In the genomic region with DNA sequence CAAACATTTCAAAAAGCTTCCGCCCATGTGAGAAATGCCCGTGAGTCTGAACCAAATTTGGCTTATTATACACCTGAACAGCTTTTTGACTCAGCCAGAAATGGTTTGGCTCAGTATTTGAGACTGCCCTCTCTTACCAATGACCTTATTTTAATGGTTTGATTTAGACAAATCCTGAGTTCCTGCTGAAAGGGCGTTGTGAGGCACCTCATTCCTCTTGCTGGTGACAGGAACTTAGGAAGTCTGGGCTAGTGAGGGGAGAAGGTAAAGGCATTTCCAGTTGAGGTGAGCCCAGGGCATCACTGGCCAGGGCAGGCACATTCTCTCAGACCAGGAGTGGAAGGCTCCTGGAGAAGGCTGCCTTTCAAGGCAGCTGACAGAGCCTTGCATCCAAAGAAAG, we compare ENCODE assay signal across 19 mouse cellular contexts.
"Had no signal": no experiment of that assay in that cellular context is flagged by ENCODE, and none has a peak within 500 bp of the region (broad histone marks: within the 10 kb centered on the region; RNA-seq: fewer than 3 reads in every experiment).

No protein-coding gene starts in this region.

- DNase-seq: liver, embryonic 13.5 days; liver, postnatal 0 days; lung, adult 2 months; lung, postnatal 14 days; retina, postnatal 1 day; right cerebral cortex, adult 18-20 months; right cerebral cortex, postnatal 25 days; spleen, adult 18-20 months; thymus, adult 18-20 months; thymus, postnatal 14 days; thymus, postnatal 36 days had no signal

- H3K27me3 ChIP-seq: liver, embryonic 13.5 days; liver, embryonic 15.5 days; lung, embryonic 15.5 days; midbrain, embryonic 15.5 days; neural tube, embryonic 13.5 days; neural tube, embryonic 15.5 days had no signal

- H3K4me3 ChIP-seq: liver, embryonic 13.5 days; liver, embryonic 15.5 days; lung, embryonic 15.5 days; midbrain, embryonic 10.5 days; midbrain, embryonic 15.5 days; myocyte; neural tube, embryonic 13.5 days; neural tube, embryonic 15.5 days had no signal

- H3K9me3 ChIP-seq: liver, embryonic 13.5 days; liver, embryonic 15.5 days; lung, embryonic 15.5 days; midbrain, embryonic 10.5 days; midbrain, embryonic 15.5 days; neural tube, embryonic 13.5 days; neural tube, embryonic 15.5 days had no signal

- H3K4me1 ChIP-seq: liver, embryonic 13.5 days; liver, embryonic 15.5 days; neural tube, embryonic 15.5 days had no signal

- H3K36me3 ChIP-seq: liver, embryonic 13.5 days; liver, embryonic 15.5 days; lung, embryonic 15.5 days; midbrain, embryonic 10.5 days; midbrain, embryonic 15.5 days; neural tube, embryonic 13.5 days; neural tube, embryonic 15.5 days had no signal

- H3K4me2 ChIP-seq: liver, embryonic 13.5 days; liver, embryonic 15.5 days; lung, embryonic 15.5 days; midbrain, embryonic 15.5 days; neural tube, embryonic 13.5 days; neural tube, embryonic 15.5 days had no signal

- H3K27ac ChIP-seq: liver, embryonic 13.5 days; liver, embryonic 15.5 days; lung, embryonic 15.5 days; macrophage; midbrain, embryonic 10.5 days; midbrain, embryonic 15.5 days; neural tube, embryonic 13.5 days; neural tube, embryonic 15.5 days had no signal

- ATAC-seq: liver, postnatal 0 days; midbrain, embryonic 15.5 days had no signal

- H3K9ac ChIP-seq: liver, embryonic 13.5 days; liver, embryonic 15.5 days; liver, postnatal 0 days; lung, embryonic 15.5 days; midbrain, embryonic 15.5 days; neural tube, embryonic 13.5 days; neural tube, embryonic 15.5 days had no signal
